Mouse (Mus musculus) right cerebral cortex, postnatal 14 days (tissue): ENCODE results near the gene Tmem229b.
"Not testable (repeated sequence)": the region's sequence is repeated elsewhere in the genome, so short reads cannot be mapped to it uniquely, and the experiment has no call there.

Source experiments
- DNase-seq: peaks from one replicate; pipeline ENCODE4 v3.0.0; 2022

Tmem229b gene

GRCm38 (mm10) chr12:79007126-79007753 is at the start of gene Tmem229b:
Tmem229b (minus strand) TSS chr12:79007627.
- DNase-seq: peak; percentile 69

DNA sequence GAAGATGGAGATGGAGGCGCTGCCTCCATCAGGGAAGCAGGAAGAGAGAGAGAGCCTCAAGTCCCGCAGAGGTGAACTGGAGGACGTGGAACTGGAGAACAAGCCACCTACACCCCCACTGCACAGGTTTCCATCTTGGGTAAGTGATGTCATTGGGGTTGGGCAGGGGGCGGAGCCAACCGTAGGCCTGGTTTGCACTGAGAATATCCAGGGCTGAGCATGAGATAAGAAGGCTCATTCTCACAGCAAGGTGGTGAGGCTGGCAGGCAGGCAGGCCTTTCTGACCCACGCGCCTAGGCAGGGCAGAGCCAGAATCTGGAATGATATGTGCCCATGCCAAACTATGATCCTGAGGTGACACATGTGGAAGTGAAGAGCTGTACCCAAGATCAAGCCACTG is 47.8 kb upstream of the Tmem229b start:
- DNase-seq: no peak

GRCm38 (mm10) chr12:79052073-79052472 is 44.6 kb upstream of the Tmem229b start:
- DNase-seq: no peak

- DNase-seq: no peak
Observed at GRCm38 (mm10) chr12:79050545-79051212, 43.3 kb upstream of the Tmem229b start.

- no peak for DNase-seq
Observed at GRCm38 (mm10) chr12:79049807-79050206, 42.4 kb upstream of the Tmem229b start.

- DNase-seq: no peak
Observed at GRCm38 (mm10) chr12:79048898-79049297, 41.5 kb upstream of the Tmem229b start.

DNA sequence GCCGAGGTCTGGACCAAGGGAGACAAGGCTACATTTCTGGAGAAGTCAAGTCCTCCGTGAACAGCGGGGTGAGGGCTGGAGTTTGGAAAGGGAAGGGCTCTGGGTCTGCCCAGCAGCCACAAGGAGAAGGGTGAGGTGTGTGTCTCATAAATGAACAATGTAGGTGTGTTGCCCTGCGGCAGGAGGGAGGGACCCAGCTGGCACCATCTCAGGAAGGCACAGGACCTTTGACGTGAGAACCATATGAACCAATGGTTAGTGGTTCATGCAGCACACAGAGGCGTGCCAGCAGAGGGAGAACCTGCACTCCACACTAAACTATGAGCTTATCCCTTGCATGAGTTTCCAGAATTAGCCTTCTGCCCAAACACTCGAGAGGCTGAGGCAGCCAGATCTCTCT is 39.8 kb upstream of the Tmem229b start:
- no peak for DNase-seq

GRCm38 (mm10) chr12:79046171-79046570 is 38.7 kb upstream of the Tmem229b start:
- DNase-seq: no peak

DNA sequence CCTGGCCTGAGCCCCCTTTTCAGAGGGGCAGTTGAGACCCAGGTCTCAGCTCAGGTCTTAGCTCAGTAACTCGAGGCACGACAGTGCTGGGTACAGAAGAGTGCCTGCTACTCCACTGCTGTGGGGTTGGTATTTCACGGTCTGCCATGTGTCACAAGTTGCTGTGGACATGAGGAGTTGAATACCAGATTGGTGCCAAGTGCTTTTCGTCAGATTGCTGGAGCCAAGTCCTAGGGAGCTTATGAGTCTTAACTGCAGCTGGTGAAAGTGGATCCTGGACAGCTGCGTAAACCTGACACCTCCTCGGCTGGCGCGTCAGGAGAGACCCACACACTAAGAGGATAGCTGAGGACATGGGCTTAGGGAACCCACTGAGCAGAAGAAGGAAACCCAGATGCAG is 37.2 kb upstream of the Tmem229b start:
- DNase-seq: peak; percentile 13

DNA sequence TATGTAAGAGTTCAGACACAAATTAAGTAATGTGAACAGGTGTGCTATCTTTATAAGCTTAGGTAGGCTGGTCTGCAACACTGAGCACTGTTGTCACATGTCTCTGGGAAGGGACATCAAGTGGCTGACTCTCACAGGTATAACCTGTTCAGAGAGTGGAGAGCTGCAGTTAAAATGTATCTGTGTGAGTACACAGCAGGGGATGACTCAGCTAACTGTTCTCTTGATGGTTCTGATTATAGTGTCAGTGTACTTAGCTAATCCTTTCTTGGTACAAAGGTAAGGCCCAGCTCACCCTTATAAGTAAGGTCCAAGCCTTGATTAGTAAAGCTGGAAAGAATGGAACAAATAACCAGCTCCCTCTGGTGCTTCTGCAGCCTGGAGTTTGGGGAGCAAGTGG is 34.0 kb upstream of the Tmem229b start:
- DNase-seq: no peak

DNA sequence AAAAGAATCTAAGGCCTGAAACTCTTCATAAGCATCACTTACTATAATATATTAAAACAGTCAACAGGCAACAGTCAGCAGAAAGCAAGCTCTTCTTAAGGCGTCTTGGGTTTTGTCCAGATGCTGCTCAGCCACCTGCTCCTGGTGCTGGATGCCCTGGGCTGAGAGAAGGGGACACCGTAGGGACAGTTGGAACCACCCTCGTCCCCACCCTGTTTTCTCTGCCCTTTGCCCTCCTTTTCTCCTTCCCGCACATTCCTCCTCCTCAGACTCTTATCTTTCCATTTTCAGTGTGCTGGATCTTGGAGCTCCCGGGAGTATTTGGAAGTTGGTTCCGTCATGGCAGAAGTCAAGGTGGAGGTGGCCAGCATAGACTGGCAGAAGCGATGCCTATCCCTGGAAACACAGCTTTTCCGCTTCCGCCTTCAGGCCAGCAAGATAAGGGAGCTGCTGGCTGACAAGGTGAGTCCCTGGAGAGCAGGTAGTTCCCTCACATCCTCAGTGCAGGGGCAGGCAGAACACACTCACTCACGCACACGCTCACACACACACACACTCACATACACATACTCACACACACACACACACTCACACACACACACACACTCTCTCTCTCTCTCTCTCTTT is 32.9 kb upstream of the Tmem229b start:
- no peak for DNase-seq

GRCm38 (mm10) chr12:79039708-79040107 is 32.3 kb upstream of the Tmem229b start:
- DNase-seq: no peak

DNA sequence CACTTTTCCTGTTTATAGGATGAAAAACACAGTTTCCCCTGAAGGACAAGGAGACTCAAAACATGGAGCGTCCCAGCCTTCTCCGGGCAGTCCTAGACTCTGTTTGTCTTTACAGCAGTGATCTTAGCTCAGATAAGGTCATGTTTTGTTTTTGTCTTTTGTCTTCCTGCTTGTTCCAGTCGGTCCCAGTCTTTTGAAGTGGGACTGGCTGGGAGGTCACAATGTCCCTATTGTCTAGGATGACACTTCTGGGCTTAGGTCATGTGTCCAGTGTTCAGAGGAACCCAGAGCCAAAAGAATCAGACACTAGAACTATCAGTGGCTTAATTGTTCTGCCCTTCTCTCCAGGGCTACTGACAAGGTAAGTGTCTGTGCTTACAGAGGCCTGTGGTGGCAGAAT is 27.9 kb upstream of the Tmem229b start:
- DNase-seq: no peak

DNA sequence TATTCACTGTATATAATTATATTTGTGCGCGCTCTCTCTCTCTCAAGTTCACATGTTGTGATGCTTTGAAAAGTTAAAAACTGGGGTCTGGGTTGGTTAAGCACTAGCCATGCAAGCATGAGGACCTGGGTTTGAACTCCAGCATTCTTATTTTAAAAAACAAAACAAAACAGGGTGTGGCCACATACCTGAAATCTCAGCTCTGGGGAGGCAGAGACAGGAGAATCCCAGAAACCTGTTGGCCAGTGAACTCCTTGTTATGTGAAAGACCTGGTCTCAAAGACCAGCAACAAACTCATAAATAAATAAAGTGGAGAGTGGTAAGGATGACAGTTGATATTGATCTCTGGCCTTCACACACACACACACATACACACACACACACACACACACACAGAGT is 26.9 kb upstream of the Tmem229b start:
- DNase-seq: no peak

DNA sequence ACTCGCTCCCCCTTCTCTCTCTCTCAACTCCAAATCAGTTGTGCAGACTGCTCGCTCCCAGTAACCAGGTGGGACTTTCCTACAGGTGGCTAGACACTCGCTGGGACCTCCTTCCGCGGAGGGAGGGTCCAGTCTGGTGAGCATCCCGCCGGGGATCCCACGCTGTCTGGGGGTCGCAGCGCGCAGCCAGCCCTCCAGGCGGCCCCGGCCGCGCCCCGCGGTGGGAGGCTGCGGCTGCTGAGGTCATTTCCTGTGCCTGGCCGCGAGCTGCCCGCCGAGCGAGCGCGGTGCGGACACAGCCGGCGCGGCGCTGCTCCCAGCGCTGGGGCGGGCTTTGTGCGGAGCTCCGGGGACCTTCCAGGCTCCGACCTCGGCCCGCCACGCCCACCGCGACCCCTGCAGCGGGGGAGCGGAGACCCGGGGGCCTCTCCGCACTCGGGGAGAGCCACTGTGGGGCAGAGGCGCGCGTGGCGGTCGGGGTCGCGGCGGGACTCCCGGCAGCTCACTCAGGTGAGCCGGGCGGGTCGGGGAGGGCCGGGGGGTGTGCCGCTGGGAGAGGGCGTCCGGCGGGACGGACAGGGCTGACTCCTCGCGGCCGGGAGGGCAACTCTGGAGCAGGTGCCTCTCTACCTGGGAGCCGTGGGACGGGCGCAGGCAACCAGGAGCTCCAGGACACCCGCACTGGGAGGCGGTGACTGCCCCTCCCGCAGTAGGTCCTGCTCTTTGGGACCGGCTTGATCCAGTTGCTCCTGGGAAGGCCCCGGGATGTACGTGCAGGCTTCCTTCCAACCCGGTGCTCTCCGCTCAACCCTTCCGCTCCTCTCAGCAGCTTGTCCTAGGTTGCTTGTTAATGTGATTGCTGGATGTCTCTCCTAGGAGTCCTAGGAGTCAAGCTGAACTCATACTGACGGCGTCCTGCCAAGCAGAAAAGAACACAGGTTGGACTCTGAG is 21.8 kb upstream of the Tmem229b start, which contains the start of gene Plekhh1:
Gene Plekhh1, plus strand, starts transcription at position 253 of the 951 bp plus-strand sequence.
- DNase-seq: peak; percentile 31

DNA sequence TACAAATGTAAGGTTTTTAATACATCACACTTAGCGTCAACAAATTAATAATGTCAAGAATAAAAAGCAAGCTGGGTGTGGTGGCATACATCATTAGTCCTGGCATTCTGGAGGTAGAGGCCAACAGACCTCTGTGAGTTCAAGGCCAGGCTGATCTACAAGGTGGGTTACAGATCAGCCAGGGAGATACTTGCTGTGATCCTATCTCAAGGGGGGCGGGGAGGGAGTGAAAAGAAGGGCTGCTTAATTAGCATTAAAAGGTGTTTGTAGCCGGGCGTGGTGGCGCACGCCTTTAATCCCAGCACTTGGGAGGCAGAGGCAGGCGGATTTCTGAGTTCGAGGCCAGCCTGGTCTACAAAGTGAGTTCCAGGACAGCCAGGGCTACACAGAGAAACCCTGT is 20.1 kb upstream of the Tmem229b start:
- not testable (repeated sequence) for DNase-seq

GRCm38 (mm10) chr12:79022882-79023281 is 15.5 kb upstream of the Tmem229b start:
- DNase-seq: peak; percentile 64

- no peak for DNase-seq
Observed at GRCm38 (mm10) chr12:79021902-79022301, 14.5 kb upstream of the Tmem229b start.

GRCm38 (mm10) chr12:79017994-79018399 is 10.6 kb upstream of the Tmem229b start:
- no peak for DNase-seq

GRCm38 (mm10) chr12:79016109-79016508 is 8.7 kb upstream of the Tmem229b start:
- DNase-seq: no peak

DNA sequence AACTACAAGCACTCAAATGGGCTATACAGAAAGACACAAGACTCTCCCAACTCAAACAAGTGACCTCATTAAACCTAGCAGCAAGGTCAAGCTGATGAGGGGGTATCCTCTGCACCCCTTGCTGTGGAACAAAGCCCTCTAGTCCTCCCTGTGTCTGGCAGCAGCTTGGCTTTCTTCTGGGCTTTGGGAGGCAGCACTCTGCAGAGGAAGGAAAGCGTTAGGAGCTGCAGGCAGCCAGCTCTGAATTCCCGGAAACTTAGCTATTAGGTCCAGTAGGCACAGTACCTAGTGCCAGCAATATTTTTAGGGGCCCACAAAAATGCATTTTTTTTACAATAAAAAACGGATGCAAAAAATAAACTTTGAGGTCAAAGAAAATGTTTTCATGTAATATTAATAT is 3.1 kb upstream of the Tmem229b start:
- no peak for DNase-seq

DNA sequence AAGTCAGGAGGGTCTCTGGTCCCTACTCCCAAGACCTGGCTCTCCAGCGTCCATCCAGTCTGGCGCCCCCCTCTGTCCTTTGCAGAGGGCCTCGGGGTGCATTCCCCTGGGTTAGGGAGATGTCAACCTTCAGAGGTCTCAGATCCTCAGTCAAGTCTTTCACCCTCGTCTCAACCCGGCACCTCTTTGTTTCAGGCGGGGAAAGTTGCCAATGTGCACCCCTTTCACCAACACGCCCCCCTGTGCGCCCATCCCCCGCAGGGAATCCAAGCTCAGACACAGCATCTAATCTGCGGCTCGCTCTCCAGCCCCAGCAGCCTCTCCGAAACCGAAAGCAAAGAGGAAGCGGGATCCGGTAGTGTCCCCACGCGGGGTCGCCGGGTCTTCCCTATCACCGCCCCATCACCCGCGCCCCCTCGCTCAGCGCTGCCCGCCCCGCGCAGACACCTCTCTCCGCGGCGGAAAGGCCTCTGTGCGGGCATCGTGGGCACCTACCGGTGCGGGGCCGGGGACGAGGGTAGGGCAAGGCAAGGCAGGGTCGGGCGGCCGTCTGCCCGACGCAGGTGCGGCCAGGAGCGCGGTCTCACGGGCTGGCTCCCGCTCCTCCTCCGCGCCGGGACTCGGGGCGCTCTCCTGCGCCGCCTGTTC is 825 bp downstream of the Tmem229b start:
- peak; percentile 55 for DNase-seq

DNA sequence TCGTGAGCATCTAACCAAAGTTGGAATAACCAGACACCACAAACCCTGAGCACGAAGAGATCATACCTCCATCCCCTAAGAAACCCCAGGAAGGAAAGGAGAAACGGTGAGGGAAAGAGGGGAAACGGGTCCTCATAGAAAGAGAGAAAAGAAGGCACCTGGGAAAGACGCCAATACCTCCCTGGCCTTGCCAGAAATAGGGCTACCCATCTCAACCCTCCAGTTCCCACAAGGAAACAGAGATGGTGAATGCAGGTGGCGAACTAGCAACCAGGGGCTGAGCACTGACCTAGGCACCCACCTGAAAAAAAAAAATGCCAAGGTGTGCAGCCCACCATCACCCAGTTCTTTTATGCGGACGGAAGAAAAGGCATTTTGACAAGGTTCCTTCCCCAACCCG is 1.4 kb downstream of the Tmem229b start:
- DNase-seq: no peak
